15 mouse cellular contexts compared by ENCODE assay signal in genomic region chr8:86390715-86391114, GRCm38 (mm10).
A peak's percentile ranks its signal among the peaks of the same experiment; 100 is the strongest.
DNase-seq lines count a peak whose midpoint lies in the region; ATAC-seq and TF ChIP-seq lines count a peak whose summit lies in the region.
"Had no signal": no experiment of that assay in that cellular context is flagged by ENCODE, and none has a peak within 500 bp of the region (broad histone marks: within the 10 kb centered on the region; RNA-seq: fewer than 3 reads in every experiment).

No protein-coding gene starts in this region.

- no peak for TF ChIP-seq CTCF in forebrain, postnatal 0 days (IDR thresholded peaks at IDR 0.05; ENCODE audit: low read depth)

- no peaks in the 10 kb centered on the region for H3K36me3 ChIP-seq in heart, embryonic 13.5 days
- no peaks in the 10 kb centered on the region for H3K36me3 ChIP-seq in forebrain, postnatal 0 days (ENCODE audit: insufficient read depth)
- no peaks in the 10 kb centered on the region for H3K36me3 ChIP-seq in midbrain, embryonic 11.5 days (ENCODE audit: control insufficient read depth, insufficient read depth, low read length)
- no peaks in the 10 kb centered on the region for H3K36me3 ChIP-seq in neural tube, embryonic 15.5 days
- H3K36me3 ChIP-seq: limb, embryonic 13.5 days had no signal

- DNase-seq in heart, postnatal 36 days: no peak
- DNase-seq in forebrain, postnatal 0 days: no peak
- no peak for DNase-seq in midbrain, embryonic 11.5 days (ENCODE audit: low spot score, missing footprints)
- no peak for DNase-seq in right cerebral cortex, adult 2 months (ENCODE audit: low spot score in 2 of 2)
- no peak for DNase-seq in lung, postnatal 10 days
- DNase-seq in lung, postnatal 14 days: no peak
- DNase-seq: adrenal gland, postnatal 14 days; B cell, adult 2 months; cerebellum, postnatal 25 days; kidney, adult 2 months; kidney, postnatal 4 days; liver, postnatal 0 days had no signal

- WGBS in heart, embryonic 13.5 days: 75% methylated on average over 8 of the region's 8 CpGs
- WGBS in forebrain, postnatal 0 days: 61% methylated on average over 8 of the region's 8 CpGs
- WGBS in midbrain, embryonic 11.5 days: 79% methylated on average over 8 of the region's 8 CpGs
- WGBS in neural tube, embryonic 15.5 days: 70% methylated on average over 8 of the region's 8 CpGs

- no peaks in the 10 kb centered on the region for H3K9me3 ChIP-seq in heart, embryonic 13.5 days
- no peaks in the 10 kb centered on the region for H3K9me3 ChIP-seq in forebrain, postnatal 0 days (ENCODE audit: low read length)
- H3K9me3 ChIP-seq in midbrain, embryonic 11.5 days (ENCODE audit: control insufficient read depth, low read length): no peaks in the 10 kb centered on the region
- H3K9me3 ChIP-seq in neural tube, embryonic 15.5 days (replicated peaks): no peaks in the 10 kb centered on the region

- H3K4me2 ChIP-seq in heart, embryonic 13.5 days: no peak overlapping the region
- H3K4me2 ChIP-seq in forebrain, postnatal 0 days (ENCODE audit: low read depth): no peak overlapping the region
- no peak overlapping the region for H3K4me2 ChIP-seq in midbrain, embryonic 11.5 days
- no peak overlapping the region for H3K4me2 ChIP-seq in neural tube, embryonic 15.5 days
- H3K4me2 ChIP-seq: limb, embryonic 13.5 days had no signal

- intact Hi-C loops in heart, postnatal 36 days (cut with DNase I): no loop called here

- no peaks in the 10 kb centered on the region for H3K27me3 ChIP-seq in heart, embryonic 13.5 days (replicated peaks)
- H3K27me3 ChIP-seq in forebrain, postnatal 0 days (ENCODE audit: insufficient read depth, low read length): no peaks in the 10 kb centered on the region
- no peaks in the 10 kb centered on the region for H3K27me3 ChIP-seq in midbrain, embryonic 11.5 days (ENCODE audit: control insufficient read depth, insufficient read depth, low read length)
- H3K27me3 ChIP-seq in neural tube, embryonic 15.5 days (replicated peaks): no peaks in the 10 kb centered on the region
- H3K27me3 ChIP-seq: limb, embryonic 13.5 days had no signal

- H3K4me1 ChIP-seq in heart, embryonic 13.5 days: peaks cover 6% of the 10 kb centered on the region
- H3K4me1 ChIP-seq in forebrain, postnatal 0 days (ENCODE audit: insufficient read depth): peaks cover 22% of the 10 kb centered on the region
- peaks cover 14% of the 10 kb centered on the region for H3K4me1 ChIP-seq in midbrain, embryonic 11.5 days (ENCODE audit: control insufficient read depth, insufficient read depth, low read length)
- peaks cover 28% of the 10 kb centered on the region for H3K4me1 ChIP-seq in neural tube, embryonic 15.5 days

- H3K27ac ChIP-seq in heart, embryonic 13.5 days (replicated peaks): peak overlapping the region; percentile 45; the same call in 1 of the 2 replicates
- peak overlapping the region; percentile 91 for H3K27ac ChIP-seq in forebrain, postnatal 0 days (ENCODE audit: low read depth, low read length)
- H3K27ac ChIP-seq in midbrain, embryonic 11.5 days (ENCODE audit: low read depth, low read length): peak overlapping the region; percentile 5; the same call in 1 of the 2 replicates
- H3K27ac ChIP-seq in neural tube, embryonic 15.5 days (replicated peaks): peak overlapping the region; percentile 87
- H3K27ac ChIP-seq: limb, embryonic 13.5 days had no signal

- H3K4me3 ChIP-seq in heart, embryonic 13.5 days: no peak overlapping the region
- no peak overlapping the region for H3K4me3 ChIP-seq in forebrain, postnatal 0 days (ENCODE audit: low read depth, low read length)
- no peak overlapping the region for H3K4me3 ChIP-seq in midbrain, embryonic 11.5 days (ENCODE audit: low read depth, low read length)
- no peak overlapping the region for H3K4me3 ChIP-seq in neural tube, embryonic 15.5 days (replicated peaks)
- H3K4me3 ChIP-seq: limb, embryonic 13.5 days had no signal

- no peak for ATAC-seq in heart, embryonic 13.5 days (ENCODE audit: extremely low read depth, insufficient number of reproducible peaks, low FRiP score, low TSS enrichment)
- ATAC-seq in forebrain, postnatal 0 days: no peak
- ATAC-seq in midbrain, embryonic 11.5 days (ENCODE audit: low FRiP score): no peak
- ATAC-seq in neural tube, embryonic 15.5 days (ENCODE audit: low FRiP score): no peak
- ATAC-seq: liver, postnatal 0 days had no signal

- H3K9ac ChIP-seq in heart, embryonic 13.5 days: no peak overlapping the region
- no peak overlapping the region for H3K9ac ChIP-seq in forebrain, postnatal 0 days
- H3K9ac ChIP-seq in midbrain, embryonic 11.5 days (ENCODE audit: low read length): no peak overlapping the region
- no peak overlapping the region for H3K9ac ChIP-seq in neural tube, embryonic 15.5 days (replicated peaks)
- H3K9ac ChIP-seq: limb, embryonic 13.5 days; liver, postnatal 0 days had no signal

Comparison
In these comparisons a context has a peak if more than half of its experiments do, and no peak if none do; other contexts are left out.
1. H3K27ac ChIP-seq: peak in every context shown above with its lines; median percentile 91 in forebrain, postnatal 0 days; 87 in neural tube, embryonic 15.5 days; 45 in heart, embryonic 13.5 days; 5 in midbrain, embryonic 11.5 days.